Mouse (Mus musculus): ENCODE results near the gene Rag2.

GRCm38 (mm10) chr2:101660536-101660935 is 36.0 kb downstream of the Rag2 start:
- no peak for TF ChIP-seq CTCF (IDR thresholded peaks at IDR 0.05)
- no peak for TF ChIP-seq EP300 (IDR thresholded peaks at IDR 0.05)
